Mouse (Mus musculus): ENCODE data around the gene Zfp282.

DNA sequence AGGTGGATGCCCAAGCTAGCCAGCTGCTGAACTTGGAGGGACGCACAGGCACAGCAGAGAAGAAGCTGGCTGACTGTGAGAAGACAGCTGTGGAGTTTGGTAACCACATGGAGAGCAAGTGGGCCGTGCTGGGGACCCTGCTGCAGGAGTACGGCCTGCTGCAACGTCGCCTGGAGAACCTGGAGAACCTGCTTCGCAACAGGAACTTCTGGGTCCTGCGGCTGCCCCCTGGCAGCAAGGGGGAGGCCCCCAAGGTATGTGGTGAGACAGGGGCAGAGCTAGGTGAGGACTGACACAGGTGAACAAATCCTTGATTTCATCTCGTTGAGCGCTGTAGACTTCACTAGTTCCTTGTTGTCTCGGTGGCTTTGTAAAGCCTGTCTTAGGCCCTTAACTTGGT, 3.2 kb downstream of the Zfp282 start:
- TF ChIP-seq POLR2A (IDR thresholded peaks at IDR 0.05; ENCODE audit: extremely low read depth, insufficient read depth, low read length) (no peak), CTCF (IDR thresholded peaks at IDR 0.05; ENCODE audit: low read depth, low read length) (no peak)
